Mouse (Mus musculus) CH12.LX (cell line): ENCODE measurements around the gene Fmc1. TPM values are rescaled to one million over a fixed set of nuclear protein-coding genes. Genes with fewer than 3 reads are reported as not detected.

Experiments
- polyA plus RNA-seq: library from polyadenylated mRNA; unstranded; fragments of >175 nt; gene quantifications from 2 replicates; pipeline ENCODE4 v1.2.1, GENCODE M21; 2012; ENCODE audit warnings: low read depth; ENCODE audit not compliant: insufficient read length
- total RNA-seq, 2 experiments: library from RNA; depleted of rRNA; stranded (reverse); fragments of 300-350 nt in 1 of 2; fragments of >200 nt in 1 of 2; gene quantifications; 2 replicates each; pipeline ENCODE4 v1.2.3; 2012 to 2014

The Fmc1 gene
- total and polyA plus RNA-seq, 3 experiments: 30.4 to 78.2 (median 47.3) TPM

Other genes with a start within 250 kb of the Fmc1 start
- gene Zc3hav1l, start 234.2 kb upstream of the Fmc1 start, total RNA-seq (2012; rRNA removed): 2.3 and 3.1 TPM in 2 replicates
- 2.8 and 2.9 TPM in 2 replicates for gene Zc3hav1l, start 234.2 kb upstream of the Fmc1 start, total RNA-seq (2014; rRNA removed)
- 5.1 and 6.3 TPM in 2 replicates for gene Zc3hav1l, start 234.2 kb upstream of the Fmc1 start, polyA plus RNA-seq
- 67.2 and 68.7 TPM in 2 replicates for gene Zc3hav1, start 178.9 kb upstream of the Fmc1 start, total RNA-seq (2012; rRNA removed)
- 49.8 and 51.8 TPM in 2 replicates for gene Zc3hav1, start 178.9 kb upstream of the Fmc1 start, total RNA-seq (2014; rRNA removed)
- gene Zc3hav1, start 178.9 kb upstream of the Fmc1 start, polyA plus RNA-seq: 50.1 and 58.1 TPM in 2 replicates
- 1.4 and 1.7 TPM in 2 replicates for gene Ttc26, start 152.0 kb upstream of the Fmc1 start, total RNA-seq (2012; rRNA removed)
- gene Ttc26, start 152.0 kb upstream of the Fmc1 start, total RNA-seq (2014; rRNA removed): 1.8 TPM in 2 replicates
- gene Ttc26, start 152.0 kb upstream of the Fmc1 start, polyA plus RNA-seq: 2.3 TPM in 2 replicates
- 4.3 and 4.7 TPM in 2 replicates for gene Ubn2, start 99.6 kb upstream of the Fmc1 start, total RNA-seq (2012; rRNA removed)
- 4.9 and 5.2 TPM in 2 replicates for gene Ubn2, start 99.6 kb upstream of the Fmc1 start, total RNA-seq (2014; rRNA removed)
- gene Ubn2, start 99.6 kb upstream of the Fmc1 start, polyA plus RNA-seq: 6.1 and 7.2 TPM in 2 replicates
- 62.0 and 62.5 TPM in 2 replicates for gene Luc7l2, start 17.8 kb downstream of the Fmc1 start, total RNA-seq (2012; rRNA removed)
- gene Luc7l2, start 17.8 kb downstream of the Fmc1 start, total RNA-seq (2014; rRNA removed): 92.5 and 99.9 TPM in 2 replicates
- 173 and 183 TPM in 2 replicates for gene Luc7l2, start 17.8 kb downstream of the Fmc1 start, polyA plus RNA-seq
- 0.34 and 0.76 TPM in 2 replicates for gene Klrg2, start 103.7 kb downstream of the Fmc1 start, total RNA-seq (2012; rRNA removed)
- 0.12 and 0.22 TPM in 2 replicates for gene Klrg2, start 103.7 kb downstream of the Fmc1 start, total RNA-seq (2014; rRNA removed)
- 0.19 and 0.27 TPM in 2 replicates for gene Klrg2, start 103.7 kb downstream of the Fmc1 start, polyA plus RNA-seq
- 0.17 TPM in 2 replicates for gene Clec2l, start 129.6 kb downstream of the Fmc1 start, total RNA-seq (2012; rRNA removed)
- gene Clec2l, start 129.6 kb downstream of the Fmc1 start, total RNA-seq (2014; rRNA removed): 0.26 and 0.27 TPM in 2 replicates
- gene Clec2l, start 129.6 kb downstream of the Fmc1 start, polyA plus RNA-seq: 0.21 and 0.57 TPM in 2 replicates